In the genomic region with DNA sequence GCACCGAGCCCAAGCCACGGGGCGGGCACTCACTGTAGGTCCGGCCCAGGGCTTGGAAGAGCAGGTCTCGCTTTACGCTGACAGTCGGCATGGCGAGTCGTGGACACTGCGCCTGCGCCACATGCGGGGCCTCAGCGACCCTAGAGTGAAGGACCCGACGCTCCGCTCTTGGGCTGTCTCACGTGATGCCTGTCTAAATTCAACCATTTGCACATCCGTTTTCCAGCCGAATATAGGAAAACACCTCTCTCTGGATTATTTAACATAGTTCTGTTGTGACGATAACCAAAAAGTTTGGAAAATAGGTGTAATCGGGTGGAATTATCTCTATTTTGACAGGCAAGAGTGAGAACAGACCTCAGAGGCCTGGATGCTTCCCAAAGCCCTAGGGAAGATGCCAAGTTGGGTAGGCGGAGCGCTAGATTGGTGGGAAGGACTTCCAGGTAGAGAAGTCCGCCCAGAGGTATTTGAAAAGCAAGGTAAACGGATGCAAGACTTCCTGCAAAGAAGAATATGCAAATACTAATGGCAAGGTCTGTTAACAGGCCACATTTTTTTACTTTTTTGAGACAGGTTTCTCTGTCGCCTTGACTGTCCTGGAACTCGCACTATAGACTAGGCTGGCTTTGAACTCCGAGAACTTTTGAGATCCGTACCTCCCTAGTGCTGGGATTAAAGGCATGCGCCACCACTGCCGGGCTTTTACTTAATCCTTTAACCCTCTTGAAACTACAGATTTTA, we compare ENCODE assay signal across 8 mouse cellular contexts. TPM values are rescaled to one million over a fixed set of nuclear protein-coding genes. Genes with fewer than 3 reads are reported as not detected.
DNase-seq lines count a peak whose midpoint lies in the region; ATAC-seq and TF ChIP-seq lines count a peak whose summit lies in the region.

TSS of gene Farsb (minus strand) at position 146 of the 741 bp plus-strand sequence.

- no peak for TF ChIP-seq CTCF in kidney, adult 2 months (conservative IDR thresholded peaks at IDR 0.05; ENCODE audit: insufficient read depth, insufficient read length, low read depth, low read length)
- TF ChIP-seq CTCF in spleen, adult 2 months (IDR thresholded peaks at IDR 0.05; ENCODE audit: extremely low read depth, insufficient read depth, insufficient read length, insufficient replicate concordance) = no peak

- peak within 1 kb of the TSS; percentile 88 for H3K4me2 ChIP-seq in embryonic facial prominence, embryonic 13.5 days
- H3K4me2 ChIP-seq in limb, embryonic 12.5 days = peak within 1 kb of the TSS; percentile 89
- peak within 1 kb of the TSS; percentile 92 for H3K4me2 ChIP-seq in midbrain, embryonic 15.5 days

- H3K9ac ChIP-seq in embryonic facial prominence, embryonic 13.5 days = peak within 1 kb of the TSS; percentile 92
- H3K9ac ChIP-seq in limb, embryonic 12.5 days (replicated peaks) = peak within 1 kb of the TSS; percentile 80
- H3K9ac ChIP-seq in midbrain, embryonic 15.5 days = peak within 1 kb of the TSS; percentile 79

- H3K36me3 ChIP-seq in embryonic facial prominence, embryonic 13.5 days = no peaks in the 10 kb centered on the region
- no peaks in the 10 kb centered on the region for H3K36me3 ChIP-seq in kidney, adult 2 months (ENCODE audit: control insufficient read depth, insufficient read depth, low read length)
- H3K36me3 ChIP-seq in limb, embryonic 12.5 days = peaks cover 7% of the 10 kb centered on the region
- H3K36me3 ChIP-seq in midbrain, embryonic 15.5 days (replicated peaks) = no peaks in the 10 kb centered on the region
- no peaks in the 10 kb centered on the region for H3K36me3 ChIP-seq in spleen, adult 2 months (ENCODE audit: control insufficient read depth, insufficient read depth, low read length)

- H3K9me3 ChIP-seq in embryonic facial prominence, embryonic 13.5 days = no peaks in the 10 kb centered on the region
- no peaks in the 10 kb centered on the region for H3K9me3 ChIP-seq in limb, embryonic 12.5 days
- no peaks in the 10 kb centered on the region for H3K9me3 ChIP-seq in midbrain, embryonic 15.5 days

- ATAC-seq in embryonic facial prominence, embryonic 13.5 days (ENCODE audit: insufficient number of reproducible peaks, insufficient read depth, low FRiP score, low TSS enrichment, low read depth) = peak; percentile 92
- ATAC-seq in limb, embryonic 12.5 days (ENCODE audit: insufficient number of reproducible peaks, insufficient read depth, low FRiP score, low TSS enrichment, low read depth) = peak; percentile 96
- peak; percentile 98 for ATAC-seq in midbrain, embryonic 15.5 days (replicated peaks)

- peak; percentile 73 for TF ChIP-seq POLR2A in kidney, adult 2 months (IDR thresholded peaks at IDR 0.05; ENCODE audit: low read depth, low read length)
- peak; percentile 37 for TF ChIP-seq POLR2A in spleen, adult 2 months (IDR thresholded peaks at IDR 0.05; ENCODE audit: low read depth, low read length)

- H3K27ac ChIP-seq in embryonic facial prominence, embryonic 13.5 days = peak within 1 kb of the TSS; percentile 48
- peak within 1 kb of the TSS; percentile 88 for H3K27ac ChIP-seq in kidney, adult 2 months (ENCODE audit: insufficient read depth, low read depth, low read length)
- peak within 1 kb of the TSS; percentile 42; the same call in 1 of the 2 replicates for H3K27ac ChIP-seq in limb, embryonic 12.5 days
- peak within 1 kb of the TSS; percentile 81 for H3K27ac ChIP-seq in midbrain, embryonic 15.5 days
- H3K27ac ChIP-seq in spleen, adult 2 months (ENCODE audit: insufficient read depth, low read length) = peak within 1 kb of the TSS; percentile 79

- peak; percentile 89 for DNase-seq in 3134 (ENCODE audit: extremely low read depth, insufficient read length, low spot score)
- peak; percentile 91 for DNase-seq in adrenal gland, postnatal 36 days
- DNase-seq in heart, adult 18-20 months = peak; percentile 92 to 95
- peak; percentile 95 for DNase-seq in kidney, adult 2 months
- peak; percentile 84 to 88 for DNase-seq in spleen, adult 2 months (ENCODE audit: low read depth in 1 of 2, low spot score in 2 of 2)

- H3K4me1 ChIP-seq in embryonic facial prominence, embryonic 13.5 days = peaks cover 38% of the 10 kb centered on the region
- H3K4me1 ChIP-seq in kidney, adult 2 months (ENCODE audit: control insufficient read depth, insufficient read depth, low read length) = peaks cover 4% of the 10 kb centered on the region; the same call in 1 of the 2 replicates
- peaks cover 17% of the 10 kb centered on the region for H3K4me1 ChIP-seq in limb, embryonic 12.5 days (replicated peaks)
- peaks cover 24% of the 10 kb centered on the region for H3K4me1 ChIP-seq in midbrain, embryonic 15.5 days
- peaks cover 8% of the 10 kb centered on the region for H3K4me1 ChIP-seq in spleen, adult 2 months (ENCODE audit: control insufficient read depth, insufficient read depth, insufficient read length)

- under 1% methylated on average over 31 of the region's 31 CpGs for WGBS in embryonic facial prominence, embryonic 13.5 days
- under 1% methylated on average over 31 of the region's 31 CpGs for whole genome bisulfite sequencing in kidney, adult 2 months
- 0% methylated on average over 31 of the region's 31 CpGs for WGBS in limb, embryonic 12.5 days
- WGBS in midbrain, embryonic 15.5 days = under 1% methylated on average over 31 of the region's 31 CpGs
- under 1% methylated on average over 31 of the region's 31 CpGs for WGBS in spleen, adult 2 months

- H3K27me3 ChIP-seq in embryonic facial prominence, embryonic 13.5 days = no peaks in the 10 kb centered on the region
- no peaks in the 10 kb centered on the region for H3K27me3 ChIP-seq in kidney, adult 2 months (replicated peaks; ENCODE audit: control insufficient read depth, insufficient read depth, low read length)
- H3K27me3 ChIP-seq in limb, embryonic 12.5 days = no peaks in the 10 kb centered on the region
- no peaks in the 10 kb centered on the region for H3K27me3 ChIP-seq in midbrain, embryonic 15.5 days (replicated peaks)
- no peaks in the 10 kb centered on the region for H3K27me3 ChIP-seq in spleen, adult 2 months (ENCODE audit: control insufficient read depth, insufficient read depth, low read length)

- H3K4me3 ChIP-seq in embryonic facial prominence, embryonic 13.5 days = peak within 1 kb of the TSS; percentile 96
- peak within 1 kb of the TSS; percentile 94 for H3K4me3 ChIP-seq in kidney, adult 2 months (ENCODE audit: insufficient read depth, low read depth, low read length)
- H3K4me3 ChIP-seq in limb, embryonic 12.5 days (replicated peaks) = peak within 1 kb of the TSS; percentile 96
- peak within 1 kb of the TSS; percentile 82 for H3K4me3 ChIP-seq in midbrain, embryonic 15.5 days
- H3K4me3 ChIP-seq in spleen, adult 2 months (ENCODE audit: extremely low read depth, insufficient read depth, insufficient read length) = peak within 1 kb of the TSS; percentile 83

RNA-seq across cellular contexts. Expression of gene Farsb, which starts in this region (rescaled TPM):
- total RNA-seq in adrenal gland, postnatal 36 days (2021) = 10 to 100 TPM; 71.0 to 77.3 TPM
- polyA plus RNA-seq in embryonic facial prominence, embryonic 13.5 days (2015; fragmentation: Nextera tagmentation; extraction: Ambion mirVana) = 140 and 142 TPM in 2 replicates
- 10 to 100 TPM; 47.8 to 51.2 TPM for total RNA-seq in heart, adult 18-20 months (2021)
- polyA plus RNA-seq in kidney, adult 2 months (2012; rRNA removed) = 19.8 and 23.1 TPM in 2 replicates
- polyA plus RNA-seq in limb, embryonic 12.5 days (2016; fragmentation: Nextera tagmentation; extraction: Ambion mirVana) = 137 and 142 TPM in 2 replicates
- polyA plus RNA-seq in midbrain, embryonic 15.5 days (2015; fragmentation: Nextera tagmentation; extraction: Ambion mirVana) = 149 and 154 TPM in 2 replicates
- polyA plus RNA-seq in spleen, adult 2 months (2012; rRNA removed) = 6.6 and 8.7 TPM in 2 replicates

Comparison
In these comparisons a context has a peak if more than half of its experiments do, and no peak if none do; other contexts are left out.
1. Peak in every context shown above with its lines: DNase-seq, ATAC-seq, H3K4me3 ChIP-seq and H3K27ac ChIP-seq.